Mouse (Mus musculus) heart, postnatal 0 days (tissue): ENCODE measurements around the gene Heg1. TPM values are rescaled to one million over a fixed set of nuclear protein-coding genes. Genes with fewer than 3 reads are reported as not detected.
A peak's percentile ranks its signal among the peaks of the same experiment; 100 is the strongest.

Source experiments
- ATAC-seq: fragments of 200-750 bp; cut with Nextera tagmentation; 2 replicates; pipeline ENCODE4 v1.8.0; 2017; ENCODE audit warnings: low read depth, moderate number of reproducible peaks, moderate library complexity; ENCODE audit not compliant: insufficient read depth
- DNase-seq: peaks from one replicate; pipeline ENCODE4 v3.0.0-alpha.2; 2016; ENCODE audit warnings: low spot score
- H3K27ac ChIP-seq: fragments of 300-500 bp; sonication (generic); 2 replicates; pipeline ENCODE4 v1.5.1; 2014; ENCODE audit warnings: low read depth, mild to moderate bottlenecking
- H3K27me3 ChIP-seq: fragments of 300-500 bp; sonication (generic); 2 replicates; pipeline ENCODE4 v1.6.1; 2014; ENCODE audit warnings: low read length, mixed read lengths; ENCODE audit not compliant: control insufficient read depth, insufficient read depth
- H3K36me3 ChIP-seq: fragments of 300-500 bp; sonication (generic); replicated peaks from 2 replicates; pipeline ENCODE4 v1.6.1; 2014; ENCODE audit warnings: low read length, mixed read lengths; ENCODE audit not compliant: control insufficient read depth, insufficient read depth
- H3K4me1 ChIP-seq: fragments of 300-500 bp; sonication (generic); 2 replicates; pipeline ENCODE4 v1.6.1; 2014; ENCODE audit warnings: antibody characterized with exemption; ENCODE audit not compliant: control insufficient read depth, insufficient read depth
- H3K4me2 ChIP-seq: fragments of 300-500 bp; sonication (generic); 2 replicates; pipeline ENCODE4 v1.6.1; 2014; ENCODE audit warnings: low read depth, mild to moderate bottlenecking, low read length, moderate library complexity
- H3K4me3 ChIP-seq: fragments of 300-500 bp; sonication (generic); 2 replicates; pipeline ENCODE4 v1.5.1; 2014; ENCODE audit warnings: low read depth, low read length
- H3K9ac ChIP-seq: fragments of 300-500 bp; sonication (generic); replicated peaks from 2 replicates; pipeline ENCODE4 v1.6.1; 2014; ENCODE audit warnings: low read depth, low read length, mixed read lengths
- H3K9me3 ChIP-seq: fragments of 300-500 bp; sonication (generic); replicated peaks from 2 replicates; pipeline ENCODE4 v1.6.1; 2016; ENCODE audit warnings: low read length; ENCODE audit not compliant: control insufficient read depth
- CTCF ChIP-seq: IDR thresholded peaks from 2 replicates; pipeline ENCODE4 v1.5.1; 2016; ENCODE audit warnings: antibody characterized with exemption, control low read depth, low read depth
- EP300 ChIP-seq: IDR thresholded peaks from 2 replicates; pipeline ENCODE4 v1.6.1; 2016; ENCODE audit warnings: antibody characterized with exemption, low read depth
- WGBS: fragments of 180-500 bp; shearing (Covaris S2); extraction: QIAGEN DNeasy Blood & Tissue Kit; methylation state at CpG from one replicate; pipeline ENCODE4 v1.1.7; 2014; 5-methylcytosine and 5-hydroxymethylcytosine counted together
- polyA plus RNA-seq: library from polyadenylated mRNA; unstranded; fragments of >200 nt; fragmentation: Nextera tagmentation; extraction: Ambion mirVana; gene quantifications from 2 replicates; pipeline ENCODE4 v1.2.1, GENCODE M21; 2015
- total RNA-seq: library from RNA; depleted of rRNA; stranded (reverse); fragments of >200 nt; gene quantifications from 2 replicates; pipeline ENCODE4 v1.2.3, GENCODE M21; 2014; ENCODE audit warnings: low replicate concordance; rRNA removed

Heg1 gene
- 93.7 and 94.2 TPM in 2 replicates for total RNA-seq
- 24.5 and 28.7 TPM in 2 replicates for polyA plus RNA-seq

- DNase-seq (peak; percentile 85), ATAC-seq (peak; percentile 86)
- Histone ChIP-seq H3K4me3 (peak within 1 kb of the TSS; percentile 75), H3K4me2 (peak within 1 kb of the TSS; percentile 71), H3K36me3 (no peaks in the 10 kb centered on the region), H3K27me3 (no peaks in the 10 kb centered on the region), H3K27ac (peak within 1 kb of the TSS; percentile 91), H3K9ac (peak within 1 kb of the TSS; percentile 92), H3K4me1 (peaks cover 30% of the 10 kb centered on the region), H3K9me3 (no peaks in the 10 kb centered on the region)
- TF ChIP-seq CTCF (no peak), EP300 (no peak)
- under 1% methylated on average over 46 of the region's 57 CpGs for WGBS
Measured at GRCm38 (mm10) chr16:33684162-33684702, at the start of gene Heg1. TSS of gene Heg1 (plus strand) at chr16:33684370.

- WGBS, result 79% methylated on average over 12 of the region's 12 CpGs
- TF ChIP-seq CTCF, result no peak
- TF ChIP-seq EP300, result no peak
- Histone ChIP-seq H3K4me2 (no peak overlapping the region), H3K27ac (no peak overlapping the region), H3K27me3 (no peaks in the 10 kb centered on the region), H3K9me3 (no peaks in the 10 kb centered on the region), H3K4me3 (no peak overlapping the region), H3K36me3 (no peaks in the 10 kb centered on the region), H3K4me1 (no peaks in the 10 kb centered on the region), H3K9ac (no peak overlapping the region)
- DNase-seq, result no peak
- ATAC-seq, result no peak
Measured at GRCm38 (mm10) chr16:33635836-33636595, 48.2 kb upstream of the Heg1 start.

- no peak overlapping the region for H3K4me3 ChIP-seq
- H3K36me3 ChIP-seq, result no peaks in the 10 kb centered on the region
- 38% methylated on average over 3 of the region's 3 CpGs for WGBS
- H3K9ac ChIP-seq, result no peak overlapping the region
- no peaks in the 10 kb centered on the region for H3K27me3 ChIP-seq
- H3K27ac ChIP-seq, result peak overlapping the region; percentile 48; the same call in 1 of the 2 replicates
- no peaks in the 10 kb centered on the region for H3K9me3 ChIP-seq
- TF ChIP-seq CTCF, result no peak
- no peak for TF ChIP-seq EP300
- no peak overlapping the region for H3K4me2 ChIP-seq
- no peak for ATAC-seq
- H3K4me1 ChIP-seq, result no peaks in the 10 kb centered on the region
- DNase-seq, result no peak
Measured at GRCm38 (mm10) chr16:33641779-33642178, 42.4 kb upstream of the Heg1 start.

GRCm38 (mm10) chr16:33653116-33653515 is 31.1 kb upstream of the Heg1 start:
- Histone ChIP-seq H3K27me3 (no peaks in the 10 kb centered on the region), H3K4me3 (no peak overlapping the region), H3K4me1 (no peaks in the 10 kb centered on the region), H3K9ac (no peak overlapping the region), H3K4me2 (no peak overlapping the region), H3K9me3 (peaks cover 13% of the 10 kb centered on the region), H3K36me3 (no peaks in the 10 kb centered on the region), H3K27ac (no peak overlapping the region)
- TF ChIP-seq EP300 (no peak), CTCF (no peak)
- ATAC-seq, result no peak
- 85% methylated on average over 6 of the region's 6 CpGs for WGBS
- DNase-seq, result no peak

- ATAC-seq, result no peak
- peaks cover 10% of the 10 kb centered on the region; the same call in 1 of the 2 replicates for H3K4me1 ChIP-seq
- no peak overlapping the region for H3K9ac ChIP-seq
- TF ChIP-seq EP300 (no peak), CTCF (no peak)
- H3K9me3 ChIP-seq, result peaks cover 4% of the 10 kb centered on the region
- no peak overlapping the region for H3K4me3 ChIP-seq
- H3K4me2 ChIP-seq, result no peak overlapping the region
- H3K36me3 ChIP-seq, result no peaks in the 10 kb centered on the region
- 87% methylated on average over 3 of the region's 3 CpGs for WGBS
- H3K27me3 ChIP-seq, result no peaks in the 10 kb centered on the region
- H3K27ac ChIP-seq, result no peak overlapping the region
- DNase-seq, result no peak
Measured at GRCm38 (mm10) chr16:33655443-33655842, 28.7 kb upstream of the Heg1 start.
